Mouse (Mus musculus): ENCODE data around the gene Ugcg.
A peak's percentile ranks its signal among the peaks of the same experiment; 100 is the strongest.

Ugcg gene

GRCm38 (mm10) chr4:59181320-59182271 is 7.5 kb upstream of the Ugcg start:
- H3K9me3 ChIP-seq (ENCODE audit: low read length) = no peaks in the 10 kb centered on the region

GRCm38 (mm10) chr4:59185671-59186070 is 3.4 kb upstream of the Ugcg start:
- TF ChIP-seq NANOG (IDR thresholded peaks at IDR 0.05; ENCODE audit: borderline replicate concordance, low read length) (no peak), POU5F1 (IDR thresholded peaks at IDR 0.05; ENCODE audit: borderline replicate concordance, low read length) (no peak), CTCF (conservative IDR thresholded peaks at IDR 0.05; ENCODE audit: low read length) (no peak)
- H3K36me3 ChIP-seq (ENCODE audit: insufficient read depth, low read length) = no peaks in the 10 kb centered on the region
- 0 out of 2 replicates have a peak, but pooled peaks cover 7% of the 10 kb centered on the region for H3K27me3 ChIP-seq (ENCODE audit: insufficient read depth, low read length)
- peaks cover 45% of the 10 kb centered on the region for H3K4me1 ChIP-seq (replicated peaks; ENCODE audit: low read depth, low read length)
- H3K4me3 ChIP-seq (replicated peaks; ENCODE audit: low read length) = no peak overlapping the region
- no peaks in the 10 kb centered on the region for H3K9me3 ChIP-seq (ENCODE audit: low read length)

More at GRCm38 (mm10) chr4:59181320-59182271, 7.5 kb upstream of the Ugcg start:
- Histone ChIP-seq H3K36me3 (ENCODE audit: insufficient read depth, low read length) (no peaks in the 10 kb centered on the region), H3K4me3 (replicated peaks; ENCODE audit: low read length) (no peak overlapping the region), H3K4me1 (replicated peaks; ENCODE audit: low read depth, low read length) (peaks cover 30% of the 10 kb centered on the region), H3K27me3 (ENCODE audit: insufficient read depth, low read length) (no peaks in the 10 kb centered on the region)
- TF ChIP-seq NANOG (IDR thresholded peaks at IDR 0.05; ENCODE audit: borderline replicate concordance, low read length) = no peak
- TF ChIP-seq POU5F1 (IDR thresholded peaks at IDR 0.05; ENCODE audit: borderline replicate concordance, low read length) = no peak
- TF ChIP-seq CTCF (conservative IDR thresholded peaks at IDR 0.05; ENCODE audit: low read length) = no peak

GRCm38 (mm10) chr4:59187289-59187688 is 1.8 kb upstream of the Ugcg start:
- peaks cover 36% of the 10 kb centered on the region for H3K4me1 ChIP-seq (replicated peaks; ENCODE audit: low read depth, low read length)

GRCm38 (mm10) chr4:59188474-59188801 is 619 bp upstream of the Ugcg start:
- peak overlapping the region; percentile 90 for H3K4me3 ChIP-seq (replicated peaks; ENCODE audit: low read length)
- no peaks in the 10 kb centered on the region for H3K36me3 ChIP-seq (ENCODE audit: insufficient read depth, low read length)
- peaks cover 35% of the 10 kb centered on the region for H3K4me1 ChIP-seq (replicated peaks; ENCODE audit: low read depth, low read length)
- H3K27me3 ChIP-seq (ENCODE audit: insufficient read depth, low read length) = 0 out of 2 replicates have a peak, but pooled peaks cover 7% of the 10 kb centered on the region
- TF ChIP-seq NANOG (IDR thresholded peaks at IDR 0.05; ENCODE audit: borderline replicate concordance, low read length) (no peak), CTCF (conservative IDR thresholded peaks at IDR 0.05; ENCODE audit: low read length) (no peak), POU5F1 (IDR thresholded peaks at IDR 0.05; ENCODE audit: borderline replicate concordance, low read length) (no peak)
- no peaks in the 10 kb centered on the region for H3K9me3 ChIP-seq (ENCODE audit: low read length)

More at GRCm38 (mm10) chr4:59187289-59187688, 1.8 kb upstream of the Ugcg start:
- TF ChIP-seq CTCF (conservative IDR thresholded peaks at IDR 0.05; ENCODE audit: low read length) (peak; percentile 80), NANOG (IDR thresholded peaks at IDR 0.05; ENCODE audit: borderline replicate concordance, low read length) (no peak), POU5F1 (IDR thresholded peaks at IDR 0.05; ENCODE audit: borderline replicate concordance, low read length) (no peak)
- H3K4me3 ChIP-seq (replicated peaks; ENCODE audit: low read length) = no peak overlapping the region
- H3K9me3 ChIP-seq (ENCODE audit: low read length) = no peaks in the 10 kb centered on the region
- no peaks in the 10 kb centered on the region for H3K36me3 ChIP-seq (ENCODE audit: insufficient read depth, low read length)
- H3K27me3 ChIP-seq (ENCODE audit: insufficient read depth, low read length) = 0 out of 2 replicates have a peak, but pooled peaks cover 7% of the 10 kb centered on the region

- TF ChIP-seq NANOG (IDR thresholded peaks at IDR 0.05; ENCODE audit: borderline replicate concordance, low read length) = no peak
- TF ChIP-seq POU5F1 (IDR thresholded peaks at IDR 0.05; ENCODE audit: borderline replicate concordance, low read length) = no peak
- TF ChIP-seq CTCF (conservative IDR thresholded peaks at IDR 0.05; ENCODE audit: low read length) = no peak
These were observed 635 bp downstream of the Ugcg start for GRCm38 (mm10) chr4:59189546-59190237.

GRCm38 (mm10) chr4:59190650-59191424 is 1.8 kb downstream of the Ugcg start:
- peaks cover 36% of the 10 kb centered on the region for H3K4me1 ChIP-seq (replicated peaks; ENCODE audit: low read depth, low read length)
- H3K4me3 ChIP-seq (replicated peaks; ENCODE audit: low read length) = peak overlapping the region; percentile 90; the same call in 1 of the 2 replicates
- TF ChIP-seq POU5F1 (IDR thresholded peaks at IDR 0.05; ENCODE audit: borderline replicate concordance, low read length) (no peak), NANOG (IDR thresholded peaks at IDR 0.05; ENCODE audit: borderline replicate concordance, low read length) (no peak), CTCF (conservative IDR thresholded peaks at IDR 0.05; ENCODE audit: low read length) (no peak)
- no peaks in the 10 kb centered on the region for H3K9me3 ChIP-seq (ENCODE audit: low read length)
- H3K27me3 ChIP-seq (ENCODE audit: insufficient read depth, low read length) = 0 out of 2 replicates have a peak, but pooled peaks cover 7% of the 10 kb centered on the region
- H3K36me3 ChIP-seq (ENCODE audit: insufficient read depth, low read length) = no peaks in the 10 kb centered on the region

More at GRCm38 (mm10) chr4:59189546-59190237, 635 bp downstream of the Ugcg start:
- no peaks in the 10 kb centered on the region for H3K9me3 ChIP-seq (ENCODE audit: low read length)
- H3K4me3 ChIP-seq (replicated peaks; ENCODE audit: low read length) = peak overlapping the region; percentile 90
- no peaks in the 10 kb centered on the region for H3K36me3 ChIP-seq (ENCODE audit: insufficient read depth, low read length)
- H3K4me1 ChIP-seq (replicated peaks; ENCODE audit: low read depth, low read length) = peaks cover 39% of the 10 kb centered on the region
- H3K27me3 ChIP-seq (ENCODE audit: insufficient read depth, low read length) = 0 out of 2 replicates have a peak, but pooled peaks cover 7% of the 10 kb centered on the region

GRCm38 (mm10) chr4:59194731-59195496 is 5.9 kb downstream of the Ugcg start:
- no peaks in the 10 kb centered on the region for H3K36me3 ChIP-seq (ENCODE audit: insufficient read depth, low read length)
- no peaks in the 10 kb centered on the region for H3K9me3 ChIP-seq (ENCODE audit: low read length)
- H3K27me3 ChIP-seq (ENCODE audit: insufficient read depth, low read length) = 0 out of 2 replicates have a peak, but pooled peaks cover 5% of the 10 kb centered on the region
- TF ChIP-seq POU5F1 (IDR thresholded peaks at IDR 0.05; ENCODE audit: borderline replicate concordance, low read length) (no peak), CTCF (conservative IDR thresholded peaks at IDR 0.05; ENCODE audit: low read length) (no peak), NANOG (IDR thresholded peaks at IDR 0.05; ENCODE audit: borderline replicate concordance, low read length) (no peak)
- peaks cover 47% of the 10 kb centered on the region for H3K4me1 ChIP-seq (replicated peaks; ENCODE audit: low read depth, low read length)
- H3K4me3 ChIP-seq (replicated peaks; ENCODE audit: low read length) = no peak overlapping the region

All from E14TG2a.4 (cell line).